Mouse (Mus musculus) MEL (cell line): ENCODE results near the gene Ccdc117. TPM values are rescaled to one million over a fixed set of nuclear protein-coding genes. Genes with fewer than 3 reads are reported as not detected.
"Not testable (repeated sequence)": the region's sequence is repeated elsewhere in the genome, so short reads cannot be mapped to it uniquely, and the experiment has no call there.

ENCODE experiments used
- DNase-seq: peaks from one replicate; pipeline ENCODE4 v3.0.0; 2011; ENCODE audit warnings: low read depth, low spot score
- H3K27ac ChIP-seq: 2 replicates; pipeline ENCODE4 v1.5.1; 2012; ENCODE audit warnings: low read depth, mild to moderate bottlenecking, control low read depth, low read length, moderate library complexity; ENCODE audit not compliant: control insufficient read depth
- H3K27me3 ChIP-seq, 2 experiments: fragments of 150-350 bp in 1 of 2; sonication (generic) in 1 of 2; 2 replicates each; pipeline ENCODE4 v1.6.1; 2012; ENCODE audit warnings: low read length in 2 of 2, mild to moderate bottlenecking in 2 of 2, improper control_type of control experiment in 1 of 2, moderate library complexity in 1 of 2; ENCODE audit not compliant: insufficient read depth in 2 of 2, control insufficient read depth in 1 of 2
- H3K36me3 ChIP-seq, 2 experiments: 2 replicates each; pipeline ENCODE4 v1.6.1; 2012 to 2014; ENCODE audit warnings: low read length in 2 of 2, improper control_type of control experiment in 1 of 2, inconsistent platforms in 1 of 2, mild to moderate bottlenecking in 1 of 2; ENCODE audit not compliant: insufficient read depth in 2 of 2, control insufficient read depth in 1 of 2
- H3K4me1 ChIP-seq, 2 experiments: fragments of 150-350 bp in 1 of 2; sonication (generic) in 1 of 2; 2 replicates each; pipeline ENCODE4 v1.6.1; 2012; ENCODE audit warnings: low read length in 2 of 2, improper control_type of control experiment in 1 of 2, mild to moderate bottlenecking in 1 of 2; ENCODE audit not compliant: insufficient read depth in 2 of 2, control insufficient read depth in 1 of 2
- H3K4me3 ChIP-seq, 2 experiments: fragments of 150-350 bp in 1 of 2; sonication (generic) in 1 of 2; 2 replicates each; pipeline ENCODE4 v1.5.1; 2012; ENCODE audit warnings: low read depth in 2 of 2, low read length in 2 of 2, mild to moderate bottlenecking in 2 of 2, moderate library complexity in 2 of 2, control low read depth in 1 of 2, improper control_type of control experiment in 1 of 2; ENCODE audit not compliant: control insufficient read depth in 1 of 2, insufficient read depth in 1 of 2
- H3K79me2 ChIP-seq: 2 replicates; pipeline ENCODE4 v1.6.1; 2012; ENCODE audit warnings: mild to moderate bottlenecking, low read length, moderate library complexity; ENCODE audit not compliant: control insufficient read depth, poor library complexity, insufficient read depth
- H3K9ac ChIP-seq: 2 replicates; pipeline ENCODE4 v1.6.1; 2012; ENCODE audit warnings: low read depth, mild to moderate bottlenecking, control low read depth, low read length, moderate library complexity; ENCODE audit not compliant: control insufficient read depth, poor library complexity, severe bottlenecking
- H3K9me3 ChIP-seq: fragments of 150-350 bp; sonication (generic); replicated peaks from 2 replicates; pipeline ENCODE4 v1.6.1; 2012; ENCODE audit warnings: mild to moderate bottlenecking, low read length, improper control_type of control experiment, moderate library complexity; ENCODE audit not compliant: insufficient read depth
- E2F4 ChIP-seq: IDR thresholded peaks from 2 replicates; pipeline ENCODE4 v1.6.1; 2011; ENCODE audit warnings: low read depth, low read length, improper control_type of control experiment, borderline replicate concordance
- ELF1 ChIP-seq: IDR thresholded peaks from 2 replicates; pipeline ENCODE4 v1.6.1; 2014; ENCODE audit warnings: low read depth, mild to moderate bottlenecking, inconsistent platforms, low read length, improper control_type of control experiment, moderate library complexity
- EP300 ChIP-seq, 2 experiments: IDR thresholded peaks; 2 replicates each; pipeline ENCODE4 v1.6.1; 2011; ENCODE audit warnings: improper control_type of control experiment in 2 of 2, low read length in 2 of 2, low read depth in 1 of 2, mild to moderate bottlenecking in 1 of 2
- GABPA ChIP-seq: IDR thresholded peaks from 2 replicates; pipeline ENCODE4 v1.6.1; 2012; ENCODE audit warnings: low read depth, mild to moderate bottlenecking, inconsistent platforms, low read length, improper control_type of control experiment, moderate library complexity
- GATA1 ChIP-seq: IDR thresholded peaks from 2 replicates; pipeline ENCODE4 v1.6.1; 2011; ENCODE audit warnings: low read depth, low read length, improper control_type of control experiment
- HCFC1 ChIP-seq: IDR thresholded peaks from 2 replicates; pipeline ENCODE4 v1.6.1; 2012; ENCODE audit warnings: low read depth, mild to moderate bottlenecking, inconsistent platforms, low read length, improper control_type of control experiment, moderate library complexity
- JUND ChIP-seq: IDR thresholded peaks from 2 replicates; pipeline ENCODE4 v1.6.1; 2011; ENCODE audit warnings: low read depth, mild to moderate bottlenecking, improper control_type of control experiment, low read length
- KAT2A ChIP-seq: conservative IDR thresholded peaks from 2 replicates; pipeline ENCODE4 v1.6.1; 2012; ENCODE audit warnings: low read depth, low read length, improper control_type of control experiment, inconsistent platforms
- MAZ ChIP-seq: IDR thresholded peaks from 2 replicates; pipeline ENCODE4 v1.6.1; 2012; ENCODE audit warnings: low read depth, mild to moderate bottlenecking, inconsistent platforms, low read length, improper control_type of control experiment
- MEF2A ChIP-seq: IDR thresholded peaks from 2 replicates; pipeline ENCODE4 v1.6.1; 2014; ENCODE audit warnings: low read depth, mild to moderate bottlenecking, inconsistent platforms, low read length, improper control_type of control experiment; ENCODE audit not compliant: poor library complexity, insufficient replicate concordance, severe bottlenecking; ENCODE audit errors: extremely low read depth
- NRF1 ChIP-seq: IDR thresholded peaks from 2 replicates; pipeline ENCODE4 v1.6.1; 2014; ENCODE audit warnings: low read depth, mild to moderate bottlenecking, inconsistent platforms, low read length, improper control_type of control experiment, moderate library complexity; ENCODE audit not compliant: poor library complexity, insufficient read depth, severe bottlenecking
- POLR2AphosphoS2 ChIP-seq: IDR thresholded peaks from 2 replicates; pipeline ENCODE4 v1.6.1; 2011; ENCODE audit warnings: low read length, improper control_type of control experiment
- POLR2AphosphoS5 ChIP-seq: IDR thresholded peaks from 2 replicates; pipeline ENCODE4 v1.6.1; 2012; ENCODE audit warnings: low read depth, borderline replicate concordance, mild to moderate bottlenecking, inconsistent platforms, low read length, moderate library complexity, mixed read lengths
- RCOR1 ChIP-seq: IDR thresholded peaks from 2 replicates; pipeline ENCODE4 v1.6.1; 2012; ENCODE audit warnings: low read depth, mild to moderate bottlenecking, inconsistent platforms, low read length, improper control_type of control experiment
- SIN3A ChIP-seq: IDR thresholded peaks from 2 replicates; pipeline ENCODE4 v1.6.1; 2012; ENCODE audit warnings: low read length, improper control_type of control experiment, inconsistent platforms
- SMC3 ChIP-seq: IDR thresholded peaks from 2 replicates; pipeline ENCODE4 v1.6.1; 2011; ENCODE audit warnings: low read depth, low read length, improper control_type of control experiment
- TBP ChIP-seq: IDR thresholded peaks from 2 replicates; pipeline ENCODE4 v1.8.0; 2011; ENCODE audit warnings: low read depth, low read length, improper control_type of control experiment
- USF2 ChIP-seq, 2 experiments: IDR thresholded peaks; 2 replicates each; pipeline ENCODE4 v1.6.1; 2011 to 2012; ENCODE audit warnings: improper control_type of control experiment in 2 of 2, low read length in 2 of 2, borderline replicate concordance in 1 of 2, inconsistent platforms in 1 of 2, low read depth in 1 of 2, mild to moderate bottlenecking in 1 of 2; ENCODE audit not compliant: insufficient read depth in 1 of 2
- ZC3H11A ChIP-seq: IDR thresholded peaks from 2 replicates; pipeline ENCODE4 v1.6.1; 2012; ENCODE audit warnings: low read depth, mild to moderate bottlenecking, inconsistent platforms, low read length, improper control_type of control experiment
- ZKSCAN1 ChIP-seq: IDR thresholded peaks from 2 replicates; pipeline ENCODE4 v1.6.1; 2012; ENCODE audit warnings: low read depth, mild to moderate bottlenecking, inconsistent platforms, low read length, improper control_type of control experiment, moderate library complexity
- ZNF384 ChIP-seq: IDR thresholded peaks from 2 replicates; pipeline ENCODE4 v1.6.1; 2012; ENCODE audit warnings: low read depth, mild to moderate bottlenecking, inconsistent platforms, low read length, improper control_type of control experiment
- polyA plus RNA-seq, 2 experiments: library from polyadenylated mRNA; stranded (reverse) in 1 of 2; unstranded in 1 of 2; fragments of >175 nt in 1 of 2; fragments of >200 nt in 1 of 2; gene quantifications; 2 replicates each; pipeline versions ENCODE4 v1.2.1 to v1.2.4; 2012; ENCODE audit warnings: low replicate concordance in 2 of 2, low read depth in 1 of 2; ENCODE audit not compliant: insufficient read length in 2 of 2, insufficient read depth in 1 of 2, missing spikeins in 1 of 2
- total RNA-seq: library from RNA; depleted of rRNA; stranded (reverse); fragments of 300-350 nt; gene quantifications from 2 replicates; pipeline ENCODE4 v1.2.3, GENCODE M21; 2012

Gene Ccdc117
- total and polyA plus RNA-seq, 3 experiments, result 19.4 to 35.4 TPM; not detected in 1

DNA sequence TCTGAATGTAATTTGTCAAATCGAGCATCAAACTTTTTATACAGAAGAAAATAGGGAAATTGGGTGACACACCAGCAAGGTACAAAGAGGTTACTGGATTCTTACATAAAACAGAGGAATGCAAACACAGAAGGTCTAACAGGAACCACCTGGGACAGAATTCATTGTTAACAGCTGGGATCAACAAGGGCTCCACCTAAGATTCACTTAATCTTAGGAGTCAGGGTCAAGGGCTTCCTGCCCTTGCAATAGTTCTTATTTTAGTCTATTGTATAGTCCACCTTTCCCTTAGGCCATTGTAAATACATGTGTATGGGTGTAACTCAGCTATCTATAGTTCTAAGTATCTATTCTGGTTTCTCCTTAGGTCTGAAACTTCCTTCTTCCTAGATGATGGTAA lies 2.7 kb upstream of the Ccdc117 start:
- H3K27me3 ChIP-seq, H3K4me3 ChIP-seq, H3K27ac ChIP-seq, H3K9ac ChIP-seq, H3K9me3 ChIP-seq, DNase-seq: not testable (repeated sequence)
- peaks cover 20% of the 10 kb centered on the region for H3K79me2 ChIP-seq
- H3K36me3 ChIP-seq, result peaks cover 0 to 31% of the 10 kb centered on the region in 2 experiments; a peak in 3 of 4 replicates
- H3K4me1 ChIP-seq, result peaks cover 37% of the 10 kb centered on the region in 2 experiments

DNA sequence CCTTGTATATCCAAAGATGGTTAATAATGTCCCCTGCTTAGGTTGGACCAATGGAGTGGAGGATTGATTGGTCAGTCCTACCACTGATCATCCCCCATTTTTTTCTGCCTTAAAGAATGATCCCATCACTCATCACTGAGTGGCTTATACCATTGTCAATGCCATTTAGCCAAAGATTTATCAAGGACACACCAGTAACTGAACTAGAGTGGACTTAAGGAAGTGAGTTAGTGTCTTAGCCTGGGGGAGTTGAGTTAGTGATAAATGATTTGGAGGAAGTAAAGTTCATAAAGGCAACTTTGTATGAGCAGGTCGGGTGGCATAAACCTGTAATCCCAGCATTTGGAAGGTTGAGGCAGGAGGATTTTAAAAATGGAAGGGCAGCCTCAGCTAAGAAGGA lies 1.3 kb upstream of the Ccdc117 start:
- peaks cover 31% of the 10 kb centered on the region for H3K79me2 ChIP-seq
- no peak overlapping the region for H3K9ac ChIP-seq
- peak; percentile 72 for DNase-seq
- H3K36me3 ChIP-seq, result peaks cover 9 to 42% of the 10 kb centered on the region in 2 experiments
- TF ChIP-seq HCFC1 (no peak), EP300 (IDR thresholded peaks at IDR 0.05; ENCODE audit: low read depth in 1 of 2, low read length in 2 of 2) (peak; percentile 36 to 63; a peak in 3 of 4 replicates), MAZ (no peak), KAT2A (0 out of 2 replicates have a peak, but pooled peaks have one; percentile 4), ZNF384 (no peak), POLR2AphosphoS2 (no peak), SIN3A (no peak)
- TF ChIP-seq, all 39 proteins: peak for 2
- Histone ChIP-seq H3K27ac (no peak overlapping the region; the same call in 1 of the 2 replicates), H3K27me3 (no peaks in the 10 kb centered on the region), H3K4me1 (peaks cover 37 to 47% of the 10 kb centered on the region in 2 experiments), H3K4me3 (no peak overlapping the region; a peak in 1 of 4 replicates), H3K9me3 (no peaks in the 10 kb centered on the region)

DNA sequence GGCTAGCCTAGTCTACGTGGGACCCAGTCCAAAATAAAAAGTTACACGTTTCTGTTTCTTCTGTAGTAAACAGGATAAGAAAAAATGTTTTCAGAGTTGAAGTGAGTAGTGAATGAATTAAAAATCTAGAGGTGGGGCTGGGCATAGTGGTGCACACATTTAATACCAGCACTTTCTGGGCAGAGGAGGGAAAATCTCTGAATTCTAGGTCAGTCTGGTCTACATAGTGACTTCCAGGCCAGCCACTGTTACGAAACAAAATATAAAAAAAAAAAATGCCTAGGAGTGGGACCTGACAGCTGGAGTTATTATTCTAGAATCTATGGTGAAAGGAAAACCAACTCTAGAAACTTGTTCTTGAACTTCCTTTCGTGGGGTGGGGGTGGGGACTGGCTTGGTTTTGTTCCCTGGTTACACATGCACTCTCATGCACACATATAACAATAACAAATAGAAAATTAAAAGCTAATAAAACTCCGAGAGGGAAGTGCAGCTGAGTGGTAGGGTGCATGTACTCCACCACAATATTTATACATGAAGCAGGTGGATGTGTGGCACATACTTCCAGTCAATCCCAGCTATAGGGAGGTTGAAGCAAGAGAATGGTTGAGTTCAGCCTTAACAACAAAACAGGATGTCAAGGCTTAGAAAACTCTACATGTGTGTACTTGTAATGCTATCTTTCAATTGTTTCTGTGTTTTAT lies 647 bp upstream of the Ccdc117 start:
- DNase-seq, result peak; percentile 66
- peaks cover 31% of the 10 kb centered on the region for H3K79me2 ChIP-seq
- peaks cover 14 to 42% of the 10 kb centered on the region in 2 experiments for H3K36me3 ChIP-seq
- H3K9ac ChIP-seq, result peak overlapping the region; percentile 4; the same call in 1 of the 2 replicates
- no peaks in the 10 kb centered on the region for H3K27me3 ChIP-seq
- peak overlapping the region; percentile 53 for H3K27ac ChIP-seq
- peaks cover 37 to 47% of the 10 kb centered on the region in 2 experiments for H3K4me1 ChIP-seq
- H3K9me3 ChIP-seq, result no peaks in the 10 kb centered on the region
- H3K4me3 ChIP-seq, result peak overlapping the region; percentile 75 to 85
- TF ChIP-seq HCFC1 (no peak; the same call in 1 of the 2 replicates), KAT2A (0 out of 2 replicates have a peak, but pooled peaks have one; percentile 4), MAZ (peak; percentile 63; the same call in 1 of the 2 replicates), ZNF384 (no peak), JUND (peak; percentile 26; the same call in 1 of the 2 replicates), POLR2AphosphoS2 (no peak), E2F4 (0 out of 2 replicates have a peak, but pooled peaks have one; percentile 40), GATA1 (no peak), SMC3 (no peak), ZC3H11A (no peak; the same call in 1 of the 2 replicates), EP300 (IDR thresholded peaks at IDR 0.05; ENCODE audit: low read depth in 1 of 2, low read length in 2 of 2) (peak in 1 of 2 experiments; percentile 4; a peak in 1 of 4 replicates), NRF1 (no peak), POLR2AphosphoS5 (no peak), ZKSCAN1 (no peak), MEF2A (no peak), USF2 (IDR thresholded peaks at IDR 0.05; ENCODE audit: borderline replicate concordance in 1 of 2, insufficient read depth in 1 of 2, low read depth in 1 of 2, low read length in 2 of 2) (no peak), TBP (0 out of 2 replicates have a peak, but pooled peaks have one; percentile 26), GABPA (no peak), RCOR1 (no peak), ELF1 (no peak)
